Mouse (Mus musculus): ENCODE measurements at regions not wholly inside any gene's neighbourhood (a gene's known extent, or its start where the extent isn't known, plus 50 kb on each side); places are given as distances from the start of the nearest gene placed in this dataset.
A peak's percentile ranks its signal among the peaks of the same experiment; 100 is the strongest.

GRCm38 (mm10) chr1:50622870-50623607 is 277.4 kb upstream of the Tmeff2 start:
- Histone ChIP-seq H3K4me3 (no peak overlapping the region), H3K27ac (replicated peaks) (no peak overlapping the region), H3K4me1 (no peaks in the 10 kb centered on the region), H3K36me3 (replicated peaks) (no peaks in the 10 kb centered on the region), H3K9me3 (no peaks in the 10 kb centered on the region), H3K27me3 (replicated peaks; ENCODE audit: low read depth, poor library complexity, severe bottlenecking) (no peaks in the 10 kb centered on the region)
- no peak for DNase-seq (ENCODE audit: low spot score)
- 76% methylated on average over 5 of the region's 5 CpGs for WGBS

- Histone ChIP-seq H3K27me3 (replicated peaks; ENCODE audit: low read depth, poor library complexity, severe bottlenecking) (no peaks in the 10 kb centered on the region), H3K4me3 (no peak overlapping the region), H3K4me1 (no peaks in the 10 kb centered on the region), H3K9me3 (no peaks in the 10 kb centered on the region), H3K27ac (replicated peaks) (no peak overlapping the region), H3K36me3 (replicated peaks) (no peaks in the 10 kb centered on the region)
- no peak for DNase-seq (ENCODE audit: low spot score)
- WGBS: 89% methylated on average over 4 of the region's 4 CpGs
These were observed 271.4 kb upstream of the Tmeff2 start for GRCm38 (mm10) chr1:50629000-50629399.

GRCm38 (mm10) chr1:50629473-50630071 is 270.9 kb upstream of the Tmeff2 start:
- H3K9me3 ChIP-seq: no peaks in the 10 kb centered on the region
- no peak overlapping the region for H3K27ac ChIP-seq (replicated peaks)
- no peak for DNase-seq (ENCODE audit: low spot score)
- H3K36me3 ChIP-seq (replicated peaks): no peaks in the 10 kb centered on the region
- H3K27me3 ChIP-seq (replicated peaks; ENCODE audit: low read depth, poor library complexity, severe bottlenecking): no peaks in the 10 kb centered on the region
- H3K4me1 ChIP-seq: no peaks in the 10 kb centered on the region
- no peak overlapping the region for H3K4me3 ChIP-seq
- WGBS: 64% methylated on average over 3 of the region's 3 CpGs

- Histone ChIP-seq H3K4me1 (no peaks in the 10 kb centered on the region), H3K36me3 (replicated peaks) (no peaks in the 10 kb centered on the region), H3K4me3 (no peak overlapping the region), H3K27ac (replicated peaks) (no peak overlapping the region), H3K9me3 (no peaks in the 10 kb centered on the region), H3K27me3 (replicated peaks; ENCODE audit: low read depth, poor library complexity, severe bottlenecking) (no peaks in the 10 kb centered on the region)
- WGBS: 84% methylated on average over 1 of the region's 1 CpGs
- DNase-seq (ENCODE audit: low spot score): no peak
These were observed 262.5 kb upstream of the Tmeff2 start for GRCm38 (mm10) chr1:50637992-50638391.

GRCm38 (mm10) chr1:50646931-50647674 is 253.3 kb upstream of the Tmeff2 start:
- H3K9me3 ChIP-seq: no peaks in the 10 kb centered on the region
- DNase-seq (ENCODE audit: low spot score): no peak
- no peaks in the 10 kb centered on the region for H3K36me3 ChIP-seq (replicated peaks)
- H3K27ac ChIP-seq (replicated peaks): no peak overlapping the region
- H3K4me3 ChIP-seq: no peak overlapping the region
- 80% methylated on average over 2 of the region's 2 CpGs for WGBS
- H3K4me1 ChIP-seq: 0 out of 2 replicates have a peak, but pooled peaks cover under 1% of the 10 kb centered on the region
- no peaks in the 10 kb centered on the region for H3K27me3 ChIP-seq (replicated peaks; ENCODE audit: low read depth, poor library complexity, severe bottlenecking)

GRCm38 (mm10) chr1:50651974-50652665 is 248.3 kb upstream of the Tmeff2 start:
- no peak overlapping the region for H3K4me3 ChIP-seq
- WGBS: 54% methylated on average over 3 of the region's 3 CpGs
- 0 out of 2 replicates have a peak, but pooled peaks cover 4% of the 10 kb centered on the region for H3K4me1 ChIP-seq
- H3K9me3 ChIP-seq: no peaks in the 10 kb centered on the region
- peak; percentile 17 for DNase-seq (ENCODE audit: low spot score)
- no peaks in the 10 kb centered on the region for H3K27me3 ChIP-seq (replicated peaks; ENCODE audit: low read depth, poor library complexity, severe bottlenecking)
- H3K27ac ChIP-seq (replicated peaks): no peak overlapping the region
- H3K36me3 ChIP-seq (replicated peaks): no peaks in the 10 kb centered on the region

GRCm38 (mm10) chr1:50665139-50665538 is 235.3 kb upstream of the Tmeff2 start:
- no peak for DNase-seq (ENCODE audit: low spot score)
- H3K4me3 ChIP-seq: no peak overlapping the region
- no peak overlapping the region for H3K27ac ChIP-seq (replicated peaks)
- H3K27me3 ChIP-seq (replicated peaks; ENCODE audit: low read depth, poor library complexity, severe bottlenecking): no peaks in the 10 kb centered on the region
- no peaks in the 10 kb centered on the region for H3K4me1 ChIP-seq
- no peaks in the 10 kb centered on the region for H3K9me3 ChIP-seq
- H3K36me3 ChIP-seq (replicated peaks): no peaks in the 10 kb centered on the region
- WGBS: 88% methylated on average over 3 of the region's 3 CpGs

- H3K9me3 ChIP-seq: no peaks in the 10 kb centered on the region
- H3K4me1 ChIP-seq: no peaks in the 10 kb centered on the region
- no peak overlapping the region for H3K4me3 ChIP-seq
- no peaks in the 10 kb centered on the region for H3K27me3 ChIP-seq (replicated peaks; ENCODE audit: low read depth, poor library complexity, severe bottlenecking)
- no peak overlapping the region for H3K27ac ChIP-seq (replicated peaks)
- no peak for DNase-seq (ENCODE audit: low spot score)
- H3K36me3 ChIP-seq (replicated peaks): no peaks in the 10 kb centered on the region
- 76% methylated on average over 3 of the region's 3 CpGs for WGBS
These were observed 217.5 kb upstream of the Tmeff2 start for GRCm38 (mm10) chr1:50682971-50683370.

- Histone ChIP-seq H3K36me3 (replicated peaks) (no peaks in the 10 kb centered on the region), H3K27me3 (replicated peaks; ENCODE audit: low read depth, poor library complexity, severe bottlenecking) (no peaks in the 10 kb centered on the region), H3K4me3 (no peak overlapping the region), H3K27ac (replicated peaks) (no peak overlapping the region), H3K4me1 (no peaks in the 10 kb centered on the region), H3K9me3 (no peaks in the 10 kb centered on the region)
- WGBS: 80% methylated on average over 2 of the region's 2 CpGs
- no peak for DNase-seq (ENCODE audit: low spot score)
These were observed 215.1 kb upstream of the Tmeff2 start for GRCm38 (mm10) chr1:50685361-50685760.

- H3K4me1 ChIP-seq: no peaks in the 10 kb centered on the region
- H3K9me3 ChIP-seq: no peaks in the 10 kb centered on the region
- H3K4me3 ChIP-seq: no peak overlapping the region
- no peaks in the 10 kb centered on the region for H3K36me3 ChIP-seq (replicated peaks)
- H3K27ac ChIP-seq (replicated peaks): no peak overlapping the region
- no peaks in the 10 kb centered on the region for H3K27me3 ChIP-seq (replicated peaks; ENCODE audit: low read depth, poor library complexity, severe bottlenecking)
- DNase-seq (ENCODE audit: low spot score): no peak
- 88% methylated on average over 1 of the region's 1 CpGs for WGBS
These were observed 203.5 kb upstream of the Tmeff2 start for GRCm38 (mm10) chr1:50696916-50697315.

- H3K4me1 ChIP-seq: no peaks in the 10 kb centered on the region
- no peaks in the 10 kb centered on the region for H3K27me3 ChIP-seq (replicated peaks; ENCODE audit: low read depth, poor library complexity, severe bottlenecking)
- WGBS: 84% methylated on average over 7 of the region's 7 CpGs
- H3K9me3 ChIP-seq: no peaks in the 10 kb centered on the region
- H3K27ac ChIP-seq (replicated peaks): no peak overlapping the region
- no peak overlapping the region for H3K4me3 ChIP-seq
- DNase-seq (ENCODE audit: low spot score): no peak
- no peaks in the 10 kb centered on the region for H3K36me3 ChIP-seq (replicated peaks)
These were observed 202.9 kb upstream of the Tmeff2 start for GRCm38 (mm10) chr1:50697333-50698216.

GRCm38 (mm10) chr1:50704639-50705038 is 195.8 kb upstream of the Tmeff2 start:
- Histone ChIP-seq H3K27ac (replicated peaks) (no peak overlapping the region), H3K4me3 (no peak overlapping the region), H3K4me1 (no peaks in the 10 kb centered on the region), H3K27me3 (replicated peaks; ENCODE audit: low read depth, poor library complexity, severe bottlenecking) (no peaks in the 10 kb centered on the region), H3K9me3 (no peaks in the 10 kb centered on the region), H3K36me3 (replicated peaks) (no peaks in the 10 kb centered on the region)
- no peak for DNase-seq (ENCODE audit: low spot score)
- 89% methylated on average over 2 of the region's 2 CpGs for WGBS

All from embryonic facial prominence, embryonic 10.5 days (tissue).